Mouse (Mus musculus) lung, postnatal 10 days (tissue): ENCODE data around the gene 4930562C15Rik.
A peak's percentile ranks its signal among the peaks of the same experiment; 100 is the strongest.

ENCODE experiments used
- DNase-seq: peaks from one replicate; pipeline ENCODE4 v3.0.0; 2021

The 4930562C15Rik gene

GRCm38 (mm10) chr16:4862863-4863483, 27.8 kb downstream of the 4930562C15Rik start:
- DNase-seq: peak; percentile 94

- no peak for DNase-seq
Measured at GRCm38 (mm10) chr16:4863742-4864141, 28.5 kb downstream of the 4930562C15Rik start.

GRCm38 (mm10) chr16:4866101-4866695, 31.0 kb downstream of the 4930562C15Rik start:
- DNase-seq: no peak

- DNase-seq: no peak
Measured at GRCm38 (mm10) chr16:4870490-4870889, 35.3 kb downstream of the 4930562C15Rik start.

- peak; percentile 50 for DNase-seq
Measured at GRCm38 (mm10) chr16:4871926-4872325, 36.7 kb downstream of the 4930562C15Rik start.

- peak; percentile 60 for DNase-seq
Measured at GRCm38 (mm10) chr16:4875198-4876032, 40.2 kb downstream of the 4930562C15Rik start.

- peak; percentile 83 for DNase-seq
Measured at GRCm38 (mm10) chr16:4876033-4876680, 40.9 kb downstream of the 4930562C15Rik start.

- DNase-seq: no peak
Measured at GRCm38 (mm10) chr16:4877195-4877594, 42.0 kb downstream of the 4930562C15Rik start.

- no peak for DNase-seq
Measured at GRCm38 (mm10) chr16:4877701-4878100, 42.5 kb downstream of the 4930562C15Rik start.

GRCm38 (mm10) chr16:4878192-4878885, 43.1 kb downstream of the 4930562C15Rik start:
- peak; percentile 64 for DNase-seq

- DNase-seq: peak; percentile 55
Measured at GRCm38 (mm10) chr16:4879101-4879707, 44.0 kb downstream of the 4930562C15Rik start.

GRCm38 (mm10) chr16:4879708-4880124, 44.5 kb downstream of the 4930562C15Rik start:
- peak; percentile 94 for DNase-seq

- DNase-seq: peak; percentile 99
Measured at GRCm38 (mm10) chr16:4880136-4880825, 45.1 kb downstream of the 4930562C15Rik start, which contains the start of gene Ubald1. TSS of gene Ubald1 (minus strand) at chr16:4880315.

- no peak for DNase-seq
Measured at GRCm38 (mm10) chr16:4881400-4882351, 46.5 kb downstream of the 4930562C15Rik start.

GRCm38 (mm10) chr16:4884930-4885329, 49.7 kb downstream of the 4930562C15Rik start:
- no peak for DNase-seq

- peak; percentile 92 for DNase-seq
Measured at GRCm38 (mm10) chr16:4885760-4886689, 50.8 kb downstream of the 4930562C15Rik start, which contains the start of gene Mgrn1. TSS of gene Mgrn1 (plus strand) at chr16:4886249.

- DNase-seq: no peak
Measured at GRCm38 (mm10) chr16:4886690-4887020, 51.4 kb downstream of the 4930562C15Rik start.

- no peak for DNase-seq
Measured at GRCm38 (mm10) chr16:4890201-4890709, 55.0 kb downstream of the 4930562C15Rik start.

- DNase-seq: no peak
Measured at GRCm38 (mm10) chr16:4892171-4892570, 57.0 kb downstream of the 4930562C15Rik start.
